Mouse (Mus musculus) CH12.LX (cell line): Measurements from ENCODE around the gene Col15a1. TPM values are rescaled to one million over a fixed set of nuclear protein-coding genes. Genes with fewer than 3 reads are reported as not detected.

ENCODE experiments used
- DNase-seq: peaks from one replicate; pipeline ENCODE4 v3.0.0-alpha.2; 2013; ENCODE audit errors: extremely low read depth
- H3K27ac ChIP-seq: 2 replicates; pipeline ENCODE4 v1.5.1; 2012; ENCODE audit warnings: low read depth, mild to moderate bottlenecking, control low read depth, moderate library complexity; ENCODE audit not compliant: insufficient read depth
- H3K27me3 ChIP-seq: replicated peaks from 2 replicates; pipeline ENCODE3; 2012; ENCODE audit warnings: inconsistent platforms
- H3K36me3 ChIP-seq, 2 experiments: replicated peaks in 1 of 2; 2 replicates each; pipeline versions ENCODE3 to v1.6.1; 2012; ENCODE audit warnings: inconsistent platforms in 1 of 2, low read length in 1 of 2, mild to moderate bottlenecking in 1 of 2, mixed read lengths in 1 of 2, moderate library complexity in 1 of 2; ENCODE audit not compliant: control insufficient read depth in 1 of 2, insufficient read depth in 1 of 2
- H3K4me1 ChIP-seq, 2 experiments: 2 replicates each; pipeline ENCODE4 v1.6.1; 2012; ENCODE audit warnings: inconsistent platforms in 1 of 2, moderate library complexity in 1 of 2; ENCODE audit not compliant: insufficient read depth in 2 of 2, control insufficient read depth in 1 of 2
- H3K4me2 ChIP-seq: 2 replicates; pipeline ENCODE4 v1.6.1; 2012; ENCODE audit warnings: low read depth, mild to moderate bottlenecking, control low read depth; ENCODE audit not compliant: poor library complexity, insufficient read depth, severe bottlenecking
- H3K4me3 ChIP-seq, 3 experiments: fragments of 150-350 bp in 1 of 3; sonication (generic) in 1 of 3; replicated peaks in 1 of 3; 2 replicates each; pipeline versions ENCODE3 to v1.5.1; 2011 to 2012; ENCODE audit warnings: low read depth in 2 of 3, low read length in 2 of 3, mild to moderate bottlenecking in 2 of 3, moderate library complexity in 2 of 3, control low read depth in 1 of 3, improper control_type of control experiment in 1 of 3, inconsistent platforms in 1 of 3, mixed read lengths in 1 of 3; ENCODE audit not compliant: poor library complexity in 1 of 3
- H3K79me2 ChIP-seq: replicated peaks from 2 replicates; pipeline ENCODE4 v1.6.1; 2012; ENCODE audit warnings: mild to moderate bottlenecking, moderate library complexity; ENCODE audit not compliant: control insufficient read depth, poor library complexity, insufficient read depth, severe bottlenecking; ENCODE audit errors: extremely low read depth
- H3K9ac ChIP-seq: 2 replicates; pipeline ENCODE4 v1.6.1; 2012; ENCODE audit warnings: low read depth, mild to moderate bottlenecking, control low read depth, moderate library complexity; ENCODE audit not compliant: insufficient read depth
- H3K9me3 ChIP-seq: replicated peaks from 2 replicates; pipeline ENCODE3; 2012; ENCODE audit warnings: low read length, inconsistent platforms, mixed read lengths
- CTCF ChIP-seq, 2 experiments: IDR thresholded peaks in 1 of 2; conservative IDR thresholded peaks in 1 of 2; 2 replicates each; pipeline ENCODE4 v1.5.1; 2011 to 2012; ENCODE audit warnings: low read depth in 2 of 2, low read length in 2 of 2, improper control_type of control experiment in 1 of 2, inconsistent platforms in 1 of 2, mild to moderate bottlenecking in 1 of 2, moderate library complexity in 1 of 2
- E2F4 ChIP-seq: IDR thresholded peaks from 2 replicates; pipeline ENCODE4 v1.6.1; 2011; ENCODE audit warnings: low read depth, low read length, improper control_type of control experiment; ENCODE audit not compliant: insufficient replicate concordance
- ETS1 ChIP-seq: conservative IDR thresholded peaks from 2 replicates; pipeline ENCODE4 v1.6.1; 2012; ENCODE audit warnings: low read depth, mild to moderate bottlenecking, inconsistent platforms, low read length, improper control_type of control experiment, moderate library complexity
- GABPA ChIP-seq: IDR thresholded peaks from 2 replicates; pipeline ENCODE4 v1.6.1; 2012; ENCODE audit warnings: low read depth, low read length, improper control_type of control experiment, inconsistent platforms; ENCODE audit not compliant: insufficient replicate concordance
- JUN ChIP-seq: IDR thresholded peaks from 2 replicates; pipeline ENCODE4 v1.6.1; 2011; ENCODE audit warnings: low read depth, mild to moderate bottlenecking, low read length, improper control_type of control experiment, moderate library complexity; ENCODE audit not compliant: insufficient read depth
- JUND ChIP-seq: conservative IDR thresholded peaks from 2 replicates; pipeline ENCODE4 v1.6.1; 2011; ENCODE audit warnings: low read depth, low read length, improper control_type of control experiment
- MAFK ChIP-seq: IDR thresholded peaks from 2 replicates; pipeline ENCODE4 v1.6.1; 2011; ENCODE audit warnings: low read length, improper control_type of control experiment; ENCODE audit not compliant: insufficient replicate concordance
- MAX ChIP-seq: IDR thresholded peaks from 2 replicates; pipeline ENCODE4 v1.6.1; 2011; ENCODE audit warnings: low read length, improper control_type of control experiment
- MAZ ChIP-seq: IDR thresholded peaks from 2 replicates; pipeline ENCODE4 v1.6.1; 2012; ENCODE audit warnings: low read depth, mild to moderate bottlenecking, inconsistent platforms, low read length, improper control_type of control experiment, moderate library complexity
- MXI1 ChIP-seq: IDR thresholded peaks from 2 replicates; pipeline ENCODE4 v1.6.1; 2011; ENCODE audit warnings: mild to moderate bottlenecking, low read depth, low read length, improper control_type of control experiment
- MYC ChIP-seq: IDR thresholded peaks from 2 replicates; pipeline ENCODE4 v1.6.1; 2011; ENCODE audit warnings: low read depth, mild to moderate bottlenecking, improper control_type of control experiment, low read length
- NELFE ChIP-seq: IDR thresholded peaks from 2 replicates; pipeline ENCODE4 v1.6.1; 2011; ENCODE audit warnings: low read depth, low read length, improper control_type of control experiment
- PAX5 ChIP-seq: IDR thresholded peaks from 2 replicates; pipeline ENCODE4 v1.6.1; 2012; ENCODE audit warnings: low read length, inconsistent platforms, mixed read lengths
- POLR2A ChIP-seq: IDR thresholded peaks from 2 replicates; pipeline ENCODE4 v1.6.1; 2011; ENCODE audit warnings: low read depth, mild to moderate bottlenecking, improper control_type of control experiment, low read length
- USF1 ChIP-seq: IDR thresholded peaks from 2 replicates; pipeline ENCODE4 v1.6.1; 2014; ENCODE audit warnings: low read depth, mild to moderate bottlenecking, inconsistent platforms, low read length, improper control_type of control experiment
- USF2 ChIP-seq: conservative IDR thresholded peaks from 2 replicates; pipeline ENCODE4 v1.6.1; 2011; ENCODE audit warnings: low read depth, low read length, improper control_type of control experiment
- dilution Hi-C: fragments of 300-500 bp; cut with MboI; formaldehyde crosslinking; loops from 2 replicates; pipeline ENCODE4 v1.14.3; 2020; ENCODE audit warnings: low sequenced_read_pairs; ENCODE audit not compliant: extremely low pct_unique_long_range_greater_than_20kb, extremely low pct_ligation_motif_present
- in situ Hi-C: fragments of 300-500 bp; cut with MboI; formaldehyde crosslinking; loops from 3 replicates; pipeline ENCODE4 v1.14.3; 2019; ENCODE audit warnings: low sequenced_read_pairs, low pct_ligation_motif_present, low pct_unique_long_range_greater_than_20kb, mixed read lengths
- polyA plus RNA-seq: library from polyadenylated mRNA; unstranded; fragments of >175 nt; gene quantifications from 2 replicates; pipeline ENCODE4 v1.2.1, GENCODE M21; 2012; ENCODE audit warnings: low read depth; ENCODE audit not compliant: insufficient read length
- total RNA-seq, 2 experiments: library from RNA; depleted of rRNA; stranded (reverse); fragments of 300-350 nt in 1 of 2; fragments of >200 nt in 1 of 2; gene quantifications; 2 replicates each; pipeline ENCODE4 v1.2.3; 2012 to 2014

Gene Col15a1
- total and polyA plus RNA-seq, 3 experiments = 0.08 to 2.2 (median 0.68) TPM

GRCm38 (mm10) chr4:47292956-47293355 is 85.0 kb downstream of the Col15a1 start:
- peaks cover 0 to 10% of the 10 kb centered on the region in 2 experiments; a peak in 2 of 4 replicates for H3K4me1 ChIP-seq
- in situ Hi-C loops = loop anchor here (5.0 kb wide), 1 partner anchor 36 kb away; no protein-coding TSS in a partner anchor
- TF ChIP-seq E2F4 (no peak), JUN (no peak), MAFK (no peak), USF2 (no peak), JUND (no peak), GABPA (no peak), MXI1 (no peak), POLR2A (no peak), CTCF (conservative IDR thresholded peaks at IDR 0.05 in 1 of 2, IDR thresholded peaks at IDR 0.05 in 1 of 2; ENCODE audit: low read depth in 2 of 2, low read length in 2 of 2) (no peak), NELFE (no peak), ETS1 (no peak), MAZ (no peak), USF1 (no peak)

GRCm38 (mm10) chr4:47293771-47294543 is 86.0 kb downstream of the Col15a1 start:
- TF ChIP-seq PAX5 (no peak), MAX (no peak), USF1 (no peak), CTCF (conservative IDR thresholded peaks at IDR 0.05 in 1 of 2, IDR thresholded peaks at IDR 0.05 in 1 of 2; ENCODE audit: low read depth in 2 of 2, low read length in 2 of 2) (no peak), MYC (no peak), MXI1 (no peak), MAFK (no peak), USF2 (no peak)
- no peaks in the 10 kb centered on the region for H3K36me3 ChIP-seq
- no peak overlapping the region for H3K27ac ChIP-seq
- peaks cover 0 to 10% of the 10 kb centered on the region in 2 experiments; a peak in 2 of 4 replicates for H3K4me1 ChIP-seq
- H3K79me2 ChIP-seq = no peaks in the 10 kb centered on the region
- no peak overlapping the region for H3K9ac ChIP-seq
- peaks cover 14% of the 10 kb centered on the region for H3K9me3 ChIP-seq
- in situ Hi-C loops = loop anchor here (5.0 kb wide), 1 partner anchor 37 kb away; no protein-coding TSS in a partner anchor
- no peaks in the 10 kb centered on the region for H3K27me3 ChIP-seq
- H3K4me3 ChIP-seq = no peak overlapping the region
- dilution Hi-C loops = no loop called here
- no peak overlapping the region for H3K4me2 ChIP-seq
- DNase-seq = no peak

More at GRCm38 (mm10) chr4:47292956-47293355, 85.0 kb downstream of the Col15a1 start:
- H3K9me3 ChIP-seq = peaks cover 4% of the 10 kb centered on the region
- no peak for DNase-seq
- no peaks in the 10 kb centered on the region for H3K27me3 ChIP-seq
- H3K4me2 ChIP-seq = no peak overlapping the region
- no peaks in the 10 kb centered on the region for H3K36me3 ChIP-seq
- H3K9ac ChIP-seq = no peak overlapping the region
- no peak overlapping the region for H3K4me3 ChIP-seq
- H3K79me2 ChIP-seq = no peaks in the 10 kb centered on the region
- H3K27ac ChIP-seq = no peak overlapping the region
- dilution Hi-C loops = no loop called here
